Mouse (Mus musculus) cortical plate, adult 2 months (tissue): ENCODE measurements around the gene Kctd2. TPM values are rescaled to one million over a fixed set of nuclear protein-coding genes. Genes with fewer than 3 reads are reported as not detected.
"Not testable (repeated sequence)": the region's sequence is repeated elsewhere in the genome, so short reads cannot be mapped to it uniquely, and the experiment has no call there.

ENCODE experiments used
- H3K27ac ChIP-seq: fragments of 200-500 bp; 2 replicates; pipeline ENCODE4 v1.5.1; 2012; ENCODE audit warnings: low read length, control low read depth, inconsistent platforms; ENCODE audit not compliant: insufficient read depth
- H3K4me1 ChIP-seq: fragments of 200-500 bp; 2 replicates; pipeline ENCODE4 v1.6.1; 2011; ENCODE audit warnings: low read length; ENCODE audit not compliant: control insufficient read depth, insufficient read depth
- H3K4me3 ChIP-seq: fragments of 200-500 bp; 2 replicates; pipeline ENCODE4 v1.5.1; 2011; ENCODE audit warnings: mild to moderate bottlenecking, low read length, control low read depth; ENCODE audit not compliant: insufficient read depth
- CTCF ChIP-seq: fragments of 200-500 bp; IDR thresholded peaks from 2 replicates; pipeline ENCODE4 v1.5.1; 2011; ENCODE audit warnings: mild to moderate bottlenecking, control low read depth, low read length; ENCODE audit not compliant: insufficient read depth; ENCODE audit errors: extremely low read depth
- POLR2A ChIP-seq: fragments of 200-500 bp; IDR thresholded peaks from 2 replicates; pipeline ENCODE4 v1.6.1; 2011; ENCODE audit warnings: mild to moderate bottlenecking, low read length, control low read depth; ENCODE audit not compliant: insufficient read depth; ENCODE audit errors: extremely low read depth
- polyA plus RNA-seq: library from polyadenylated mRNA; depleted of rRNA; stranded (reverse); fragments of >200 nt; gene quantifications from 2 replicates; pipeline ENCODE4 v1.2.3, GENCODE M21; 2012

Kctd2 gene
- polyA plus RNA-seq, 1 experiment = 75.0 TPM

DNA sequence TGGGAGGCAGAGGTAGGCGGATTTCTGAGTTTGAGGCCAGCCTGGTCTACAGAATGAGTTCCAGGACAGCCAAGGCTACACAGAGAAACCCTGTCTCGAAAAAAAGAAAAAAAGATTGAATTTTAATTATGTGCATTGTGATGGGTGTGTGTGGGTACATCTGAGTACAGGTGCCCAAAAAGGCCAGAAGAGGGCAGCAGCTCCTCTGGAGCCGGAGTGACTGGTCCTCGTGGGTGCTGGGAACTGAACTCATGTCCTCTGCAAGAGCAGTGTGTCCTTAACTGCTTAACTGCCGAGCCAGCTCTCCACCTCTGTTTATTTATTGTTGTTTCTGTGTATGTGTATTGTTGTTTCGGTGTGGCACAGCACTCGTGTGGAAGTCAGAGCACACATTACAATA, 42.1 kb upstream of the Kctd2 start:
- Histone ChIP-seq H3K4me1 (peaks cover 8% of the 10 kb centered on the region), H3K4me3 (no peak overlapping the region), H3K27ac (no peak overlapping the region)
- TF ChIP-seq CTCF = no peak
- TF ChIP-seq POLR2A = no peak

DNA sequence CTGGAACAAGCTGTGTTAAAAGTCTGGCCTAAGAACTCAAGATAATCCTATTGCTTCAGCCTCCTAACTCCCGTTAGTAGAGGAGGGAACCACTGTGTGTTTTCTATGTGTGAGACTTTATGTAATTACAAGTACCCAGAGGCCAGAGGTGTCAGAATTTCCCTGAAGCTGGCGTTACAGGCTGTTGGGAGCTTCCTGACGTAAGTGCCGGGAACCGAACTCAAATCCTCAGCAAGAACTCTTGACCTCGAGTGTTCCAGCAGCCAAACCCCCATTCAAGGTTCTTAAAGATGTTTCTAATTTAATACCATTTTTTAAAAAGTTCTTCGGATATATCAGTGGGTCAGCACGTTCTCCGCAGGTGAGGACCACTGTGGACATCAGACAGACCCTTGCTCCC, 38.7 kb upstream of the Kctd2 start:
- peak overlapping the region; percentile 81 for H3K4me3 ChIP-seq
- no peak for TF ChIP-seq POLR2A
- no peak for TF ChIP-seq CTCF
- H3K27ac ChIP-seq = no peak overlapping the region
- peaks cover 10% of the 10 kb centered on the region; the same call in 1 of the 2 replicates for H3K4me1 ChIP-seq

GRCm38 (mm10) chr11:115381743-115382539, 38.0 kb upstream of the Kctd2 start, which contains the start of gene Cdr2l:
Cdr2l (plus strand) TSS chr11:115381916.
- Histone ChIP-seq H3K4me1 (peaks cover 10% of the 10 kb centered on the region; the same call in 1 of the 2 replicates), H3K27ac (peak within 1 kb of the TSS; percentile 77), H3K4me3 (peak within 1 kb of the TSS; percentile 81)
- TF ChIP-seq CTCF (no peak), POLR2A (peak; percentile 70; the same call in 1 of the 2 replicates)

DNA sequence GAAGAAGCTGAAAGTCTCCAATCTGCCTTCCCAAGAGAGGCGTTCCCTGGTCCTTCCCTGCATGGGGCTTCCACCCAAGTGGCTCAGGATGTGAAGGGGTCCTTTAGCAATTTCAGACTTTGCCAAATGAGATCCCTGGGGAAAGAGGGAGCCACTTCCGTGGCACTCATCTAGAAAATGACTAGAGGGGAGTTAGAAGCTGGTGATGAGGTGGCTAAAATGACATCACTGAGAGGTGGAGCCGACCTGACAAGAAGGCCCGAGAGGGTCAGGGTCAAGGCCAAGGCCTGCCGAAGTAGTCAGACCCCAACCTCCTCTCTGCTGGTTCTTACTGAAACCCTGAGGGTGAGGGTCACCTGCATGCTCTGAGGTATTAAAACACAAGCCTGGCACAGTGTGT, 37.0 kb upstream of the Kctd2 start:
- no peak for TF ChIP-seq POLR2A
- TF ChIP-seq CTCF = no peak
- peak overlapping the region; percentile 81 for H3K4me3 ChIP-seq
- H3K27ac ChIP-seq = no peak overlapping the region
- H3K4me1 ChIP-seq = peaks cover 10% of the 10 kb centered on the region; the same call in 1 of the 2 replicates

DNA sequence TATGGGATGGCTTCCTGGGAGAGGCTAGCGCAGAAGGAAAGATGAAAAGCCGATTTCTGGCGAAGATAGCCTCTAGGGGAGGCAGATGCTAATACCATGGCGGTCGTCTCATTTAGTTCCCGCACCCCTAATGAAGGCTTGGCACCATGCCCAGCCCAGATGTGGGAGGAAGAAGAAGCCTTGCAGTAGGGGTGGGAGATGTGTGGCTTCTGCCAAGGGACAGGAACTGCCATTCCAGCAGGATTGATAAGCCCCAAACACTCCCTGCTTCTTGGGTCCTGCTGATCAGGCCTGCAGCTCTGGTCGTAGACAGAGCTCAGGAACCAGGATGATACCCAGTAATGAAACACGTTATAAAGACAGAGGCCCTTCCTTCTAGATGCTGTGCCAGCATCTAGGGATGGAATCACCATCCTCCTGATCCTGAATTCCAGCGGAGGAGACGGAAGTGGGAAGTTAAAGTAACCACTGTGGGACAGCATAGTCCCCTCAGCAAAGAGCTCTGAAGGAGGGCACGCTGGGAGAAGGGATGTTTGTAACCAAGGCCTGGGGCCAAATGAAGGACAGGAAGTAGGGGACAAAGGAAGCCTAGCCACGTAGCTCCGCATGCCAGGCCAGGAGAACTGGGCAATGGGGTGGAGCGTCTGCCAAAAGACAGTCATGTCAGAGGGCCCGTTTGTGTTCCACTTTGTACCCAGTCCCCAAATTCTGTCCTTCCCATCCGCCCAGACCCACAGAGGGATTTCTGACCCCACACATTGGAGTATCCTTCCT, 36.0 kb upstream of the Kctd2 start:
- TF ChIP-seq POLR2A = no peak
- H3K4me1 ChIP-seq = peaks cover 10% of the 10 kb centered on the region; the same call in 1 of the 2 replicates
- H3K4me3 ChIP-seq = peak overlapping the region; percentile 81; the same call in 1 of the 2 replicates
- no peak overlapping the region for H3K27ac ChIP-seq

- no peak for TF ChIP-seq CTCF
- TF ChIP-seq POLR2A = no peak
- no peak overlapping the region for H3K4me3 ChIP-seq
- H3K4me1 ChIP-seq = peaks cover 10% of the 10 kb centered on the region; the same call in 1 of the 2 replicates
- no peak overlapping the region for H3K27ac ChIP-seq
Observed at GRCm38 (mm10) chr11:115384587-115384986, 35.3 kb upstream of the Kctd2 start.

- not testable (repeated sequence) for H3K4me1 ChIP-seq, H3K4me3 ChIP-seq
Observed at GRCm38 (mm10) chr11:115386859-115387258, 33.1 kb upstream of the Kctd2 start.

DNA sequence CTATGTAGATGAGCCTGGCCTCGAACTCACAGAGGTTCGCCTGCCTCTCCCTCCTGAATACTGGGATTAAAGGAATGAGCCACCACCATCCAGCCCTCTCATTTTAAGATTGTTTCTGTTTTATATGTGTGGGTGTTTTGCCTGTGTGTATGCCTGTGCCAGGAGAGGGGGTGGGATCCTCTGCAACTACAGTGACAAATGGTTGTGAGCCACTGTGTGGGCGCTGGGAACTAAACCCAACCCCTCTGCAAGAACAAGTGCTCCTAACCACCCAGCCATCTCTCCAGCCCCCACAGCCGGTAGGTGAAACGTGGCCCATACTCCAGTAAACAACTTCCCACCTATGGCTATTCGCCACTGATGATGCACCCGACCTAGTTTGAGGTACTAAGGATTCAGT, 28.6 kb upstream of the Kctd2 start:
- TF ChIP-seq POLR2A (no peak), CTCF (no peak)
- no peak overlapping the region for H3K27ac ChIP-seq
- H3K4me1 ChIP-seq = no peaks in the 10 kb centered on the region
- H3K4me3 ChIP-seq = no peak overlapping the region

More at GRCm38 (mm10) chr11:115386859-115387258, 33.1 kb upstream of the Kctd2 start:
- H3K27ac ChIP-seq = not testable (repeated sequence)

GRCm38 (mm10) chr11:115393721-115394325, 26.1 kb upstream of the Kctd2 start:
- Histone ChIP-seq H3K4me3 (no peak overlapping the region), H3K4me1 (no peaks in the 10 kb centered on the region), H3K27ac (no peak overlapping the region)
- no peak for TF ChIP-seq POLR2A
- TF ChIP-seq CTCF = no peak
